Mouse (Mus musculus) liver, embryonic 14.5 days (tissue): Measurements from ENCODE around the gene Ston1.

Source experiments
- CTCF ChIP-seq: IDR thresholded peaks from 2 replicates; pipeline ENCODE4 v1.5.1; 2016; ENCODE audit warnings: antibody characterized with exemption, low read depth, control low read depth
- EP300 ChIP-seq: IDR thresholded peaks from 2 replicates; pipeline ENCODE4 v1.6.1; 2016; ENCODE audit warnings: antibody characterized with exemption, low read depth

GRCm38 (mm10) chr17:88590251-88590650 lies 7.2 kb upstream of the Ston1 start:
- TF ChIP-seq CTCF (no peak), EP300 (no peak)
